Mouse (Mus musculus): Measurements from ENCODE around the gene Hira. TPM values are rescaled to one million over a fixed set of nuclear protein-coding genes. Genes with fewer than 3 reads are reported as not detected.

Gene Hira
- 18.1 TPM for polyA plus RNA-seq (2014; fragmentation: Illumina TruSeq; extraction: RNeasy Lipid Tissue Mini Kit (QIAGEN cat#74804); ENCODE audit: low read depth, low replicate concordance)

DNA sequence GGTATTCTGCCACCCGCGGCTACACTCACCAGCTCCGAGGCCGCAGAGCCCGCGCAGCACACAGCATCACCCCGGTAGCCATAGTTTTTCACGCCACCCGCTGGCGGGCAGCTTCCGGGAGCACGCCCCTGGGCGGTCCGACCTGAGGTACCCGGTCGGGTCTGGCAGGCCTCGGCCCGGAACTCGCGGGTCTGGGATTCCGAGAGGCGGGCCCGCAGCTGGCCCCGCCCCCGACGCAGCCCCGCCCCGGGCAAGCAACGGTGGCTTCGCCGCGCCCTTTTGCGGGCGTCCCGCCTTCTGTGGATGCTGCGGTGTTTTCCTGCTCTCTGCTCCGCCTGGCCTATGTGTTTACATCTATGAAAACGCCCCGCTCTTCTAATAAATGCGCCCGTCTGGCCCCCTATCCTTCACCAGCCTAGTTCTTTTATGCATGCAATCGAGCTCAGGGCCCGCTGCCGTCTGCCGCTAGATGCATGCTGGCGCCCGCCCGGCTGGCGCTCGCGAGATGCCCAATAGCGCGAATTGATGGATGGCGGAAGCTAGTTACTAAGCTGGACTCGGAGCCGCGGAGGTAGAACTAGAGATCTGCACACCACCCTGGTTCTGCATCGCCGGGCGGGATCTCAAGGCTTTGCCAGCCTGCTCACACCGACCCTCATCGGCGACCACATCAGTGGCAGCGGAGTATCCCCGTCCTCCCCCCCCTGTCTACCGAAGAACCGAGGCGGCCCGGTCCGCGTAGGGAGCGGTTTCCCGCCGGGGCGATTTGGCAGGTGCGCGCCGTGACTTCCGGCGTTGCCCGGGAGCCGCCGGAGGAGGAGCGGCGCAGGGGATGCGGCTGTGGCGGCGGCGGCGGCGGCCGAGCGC is at the start of gene Hira, which contains the start of gene Mrpl40:
Hira (plus strand) TSS at position 596 of the 867 bp plus-strand sequence.
Mrpl40 (minus strand) TSS at position 421 of the 867 bp plus-strand sequence.

DNA sequence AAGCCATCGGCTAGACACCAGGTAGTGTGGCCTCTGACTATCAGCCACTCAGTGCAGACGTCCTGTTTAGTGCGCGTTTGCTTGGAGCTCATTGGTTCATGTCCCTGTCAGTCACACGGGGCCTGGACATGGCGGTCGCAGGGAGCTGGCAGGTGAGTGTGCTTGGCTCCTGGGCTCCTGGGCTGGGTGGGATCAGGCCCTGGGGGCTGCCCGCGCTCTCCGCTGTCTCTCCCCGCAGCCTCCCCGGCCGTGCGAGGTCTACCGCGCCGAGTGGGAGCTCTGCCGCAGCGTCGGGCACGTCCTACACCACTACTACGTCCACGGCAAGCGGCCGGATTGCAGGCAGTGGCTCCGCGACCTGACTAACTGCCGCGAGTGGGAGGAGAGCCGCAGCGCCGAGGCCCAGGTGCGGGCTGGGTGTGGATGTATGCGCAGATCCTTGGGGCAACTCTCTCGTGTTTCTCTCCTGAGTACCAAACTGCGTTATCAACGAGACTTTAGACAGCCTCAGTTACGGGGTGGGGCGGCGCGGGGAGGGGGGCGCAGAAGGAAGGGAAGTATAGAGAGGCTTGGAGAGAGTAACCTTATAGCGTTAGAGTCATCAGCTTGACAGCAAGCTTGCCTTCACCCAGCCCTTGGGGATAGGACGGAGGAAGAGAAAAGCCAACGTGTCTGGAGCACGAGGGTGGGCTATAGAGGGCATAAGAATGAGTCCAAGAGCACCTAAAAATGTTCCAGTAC is 40.2 kb upstream of the Hira start, which contains the start of the genes 2510002D24Rik and Gm28539:
2510002D24Rik (plus strand) TSS at position 111 of the 741 bp plus-strand sequence.
Gm28539 (plus strand) TSS at position 117 of the 741 bp plus-strand sequence.

Other genes with a start within 250 kb of the Hira start
- 1.5 TPM for gene Sept5, start 247.1 kb upstream of the Hira start, polyA plus RNA-seq (2014; fragmentation: Illumina TruSeq; extraction: RNeasy Lipid Tissue Mini Kit (QIAGEN cat#74804); ENCODE audit: low read depth, low replicate concordance)
- gene Cldn5, start 100.2 kb upstream of the Hira start, polyA plus RNA-seq (2014; fragmentation: Illumina TruSeq; extraction: RNeasy Lipid Tissue Mini Kit (QIAGEN cat#74804); ENCODE audit: low read depth, low replicate concordance), result not detected
- 81.4 TPM for gene Ufd1, start 65.3 kb upstream of the Hira start, polyA plus RNA-seq (2014; fragmentation: Illumina TruSeq; extraction: RNeasy Lipid Tissue Mini Kit (QIAGEN cat#74804); ENCODE audit: low read depth, low replicate concordance)
- 2.7 TPM for gene Cdc45, start 65.0 kb upstream of the Hira start, polyA plus RNA-seq (2014; fragmentation: Illumina TruSeq; extraction: RNeasy Lipid Tissue Mini Kit (QIAGEN cat#74804); ENCODE audit: low read depth, low replicate concordance)
- gene 2510002D24Rik, start 40.5 kb upstream of the Hira start, polyA plus RNA-seq (2014; fragmentation: Illumina TruSeq; extraction: RNeasy Lipid Tissue Mini Kit (QIAGEN cat#74804); ENCODE audit: low read depth, low replicate concordance), result 12.2 TPM
- not detected for gene Gm28539, start 40.5 kb upstream of the Hira start, polyA plus RNA-seq (2014; fragmentation: Illumina TruSeq; extraction: RNeasy Lipid Tissue Mini Kit (QIAGEN cat#74804); ENCODE audit: low read depth, low replicate concordance)
- 52.5 TPM for gene Mrpl40, start 175 bp upstream of the Hira start, polyA plus RNA-seq (2014; fragmentation: Illumina TruSeq; extraction: RNeasy Lipid Tissue Mini Kit (QIAGEN cat#74804); ENCODE audit: low read depth, low replicate concordance)

Data from sigmoid colon, adult 10 weeks (tissue).